Mouse (Mus musculus) lung, embryonic 14.5 days (tissue): ENCODE measurements around the gene Tmem150c. TPM values are rescaled to one million over a fixed set of nuclear protein-coding genes. Genes with fewer than 3 reads are reported as not detected.

Experiments used
- ATAC-seq: fragments of 200-750 bp; cut with Nextera tagmentation; 2 replicates; pipeline ENCODE4 v1.8.0; 2017; ENCODE audit warnings: mild to moderate bottlenecking, moderate TSS enrichment, moderate library complexity; ENCODE audit not compliant: insufficient read depth
- DNase-seq: peaks from one replicate; pipeline ENCODE4 v3.0.0-alpha.2; 2015
- H3K27ac ChIP-seq: fragments of 300-500 bp; sonication (generic); 2 replicates; pipeline ENCODE4 v1.5.1; 2014; ENCODE audit warnings: low read depth, mild to moderate bottlenecking, moderate library complexity
- H3K27me3 ChIP-seq: fragments of 300-500 bp; sonication (generic); 2 replicates; pipeline ENCODE4 v1.6.1; 2014; ENCODE audit warnings: low read length, control low read depth; ENCODE audit not compliant: insufficient read depth
- H3K36me3 ChIP-seq: fragments of 300-500 bp; sonication (generic); 2 replicates; pipeline ENCODE4 v1.6.1; 2014; ENCODE audit warnings: control low read depth; ENCODE audit not compliant: insufficient read depth
- H3K4me1 ChIP-seq: fragments of 300-500 bp; sonication (generic); 2 replicates; pipeline ENCODE4 v1.6.1; 2014; ENCODE audit warnings: antibody characterized with exemption, control low read depth; ENCODE audit not compliant: insufficient read depth
- H3K4me2 ChIP-seq: fragments of 300-500 bp; sonication (generic); 2 replicates; pipeline ENCODE4 v1.6.1; 2014; ENCODE audit warnings: mild to moderate bottlenecking
- H3K4me3 ChIP-seq: fragments of 300-500 bp; sonication (generic); 2 replicates; pipeline ENCODE4 v1.5.1; 2014; ENCODE audit warnings: low read depth, low read length
- H3K9ac ChIP-seq: fragments of 300-500 bp; sonication (generic); 2 replicates; pipeline ENCODE4 v1.6.1; 2014
- H3K9me3 ChIP-seq: fragments of 300-500 bp; sonication (generic); 2 replicates; pipeline ENCODE4 v1.6.1; 2016; ENCODE audit warnings: low read depth, low read length, control low read depth
- CTCF ChIP-seq: IDR thresholded peaks from 2 replicates; pipeline ENCODE4 v1.5.1; 2016; ENCODE audit warnings: antibody characterized with exemption, low read depth
- WGBS: fragments of 180-500 bp; shearing (Covaris S2); extraction: QIAGEN DNeasy Blood & Tissue Kit; methylation state at CpG from one replicate; pipeline ENCODE4 v1.1.7; 2014; 5-methylcytosine and 5-hydroxymethylcytosine counted together
- polyA plus RNA-seq: library from polyadenylated mRNA; unstranded; fragments of >200 nt; fragmentation: Nextera tagmentation; extraction: Ambion mirVana; gene quantifications from 2 replicates; pipeline ENCODE4 v1.2.1, GENCODE M21; 2014

The Tmem150c gene
- polyA plus RNA-seq, 1 experiment from 2014 or later, result 3.3 TPM

DNA sequence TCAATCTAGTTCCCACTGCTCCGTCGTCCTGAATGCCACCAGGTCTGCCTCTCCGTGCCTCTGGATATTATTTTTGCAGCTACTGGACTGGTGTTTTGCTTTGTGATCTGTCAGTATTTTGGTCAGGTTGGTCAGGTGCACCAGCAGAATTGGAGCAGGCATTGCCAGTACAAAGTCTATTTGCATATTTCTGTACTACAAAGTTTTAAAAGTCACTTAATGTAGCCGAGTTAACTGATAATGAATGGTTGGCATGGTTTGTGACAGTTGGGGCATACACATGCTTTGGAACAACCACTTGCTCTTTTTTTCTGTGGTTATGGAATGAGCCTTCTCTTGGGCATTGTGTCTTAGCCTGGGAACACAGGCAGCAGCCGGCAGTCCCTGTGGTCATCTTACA lies 115.0 kb downstream of the Tmem150c start:
- Histone ChIP-seq H3K4me2 (no peak overlapping the region), H3K4me3 (no peak overlapping the region), H3K36me3 (no peaks in the 10 kb centered on the region), H3K9me3 (no peaks in the 10 kb centered on the region), H3K9ac (no peak overlapping the region), H3K27me3 (no peaks in the 10 kb centered on the region), H3K4me1 (0 out of 2 replicates have a peak, but pooled peaks cover 5% of the 10 kb centered on the region), H3K27ac (peak overlapping the region; percentile 18; the same call in 1 of the 2 replicates)
- DNase-seq (no peak), ATAC-seq (no peak)
- WGBS, result 69% methylated on average over 5 of the region's 5 CpGs
- no peak for TF ChIP-seq CTCF

DNA sequence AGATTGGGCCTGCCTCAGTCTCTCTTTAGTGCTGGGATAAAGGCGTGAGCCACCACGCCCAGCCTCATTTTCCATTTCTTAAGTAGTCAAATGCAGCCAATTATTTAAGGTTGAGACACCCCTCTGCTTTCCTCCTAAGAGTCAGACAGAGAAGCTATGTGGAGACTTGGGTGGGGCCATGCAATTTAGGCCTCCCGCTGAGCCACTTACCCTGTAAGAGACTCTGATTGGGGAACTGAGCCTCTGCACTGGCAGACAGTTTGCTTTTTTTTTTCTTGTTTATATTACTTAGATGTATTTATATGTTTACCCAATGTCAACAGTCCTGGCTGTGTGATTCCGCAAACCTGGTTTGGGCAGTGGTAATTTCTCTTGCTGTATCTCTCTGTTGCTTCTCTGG lies 115.6 kb downstream of the Tmem150c start:
- ATAC-seq, result no peak
- H3K27ac ChIP-seq, result no peak overlapping the region
- no peak for TF ChIP-seq CTCF
- H3K9me3 ChIP-seq, result no peaks in the 10 kb centered on the region
- no peak overlapping the region for H3K9ac ChIP-seq
- no peak for DNase-seq
- no peaks in the 10 kb centered on the region for H3K27me3 ChIP-seq
- 71% methylated on average over 4 of the region's 4 CpGs for WGBS
- H3K36me3 ChIP-seq, result no peaks in the 10 kb centered on the region
- no peak overlapping the region for H3K4me3 ChIP-seq
- H3K4me1 ChIP-seq, result 0 out of 2 replicates have a peak, but pooled peaks cover 5% of the 10 kb centered on the region
- no peak overlapping the region for H3K4me2 ChIP-seq

DNA sequence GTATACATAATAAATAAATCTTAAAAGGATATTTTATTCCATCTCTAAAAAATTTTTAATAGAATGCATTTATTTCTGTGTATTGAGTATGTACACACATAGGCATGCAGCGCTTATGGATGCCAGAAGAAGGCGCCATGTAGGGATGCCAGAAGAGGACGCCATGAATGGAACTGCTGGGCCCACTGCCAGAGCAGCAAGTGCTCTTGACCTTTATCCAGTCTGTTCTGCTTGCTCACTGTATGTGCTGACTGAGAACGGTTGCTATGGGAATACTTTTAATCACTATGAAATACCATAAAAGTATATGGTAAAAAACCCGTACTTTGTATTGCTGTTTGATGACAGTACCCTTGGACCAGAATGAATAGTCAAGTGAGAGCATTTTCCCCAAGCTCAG lies 116.2 kb downstream of the Tmem150c start:
- Histone ChIP-seq H3K9ac (no peak overlapping the region), H3K4me3 (no peak overlapping the region), H3K27ac (no peak overlapping the region), H3K9me3 (no peaks in the 10 kb centered on the region), H3K4me1 (0 out of 2 replicates have a peak, but pooled peaks cover 4% of the 10 kb centered on the region), H3K36me3 (no peaks in the 10 kb centered on the region), H3K4me2 (no peak overlapping the region), H3K27me3 (no peaks in the 10 kb centered on the region)
- peak; percentile 25; the same call in 1 of the 2 replicates for TF ChIP-seq CTCF
- 53% methylated on average over 5 of the region's 5 CpGs for WGBS
- peak; percentile 77 for DNase-seq
- no peak for ATAC-seq

DNA sequence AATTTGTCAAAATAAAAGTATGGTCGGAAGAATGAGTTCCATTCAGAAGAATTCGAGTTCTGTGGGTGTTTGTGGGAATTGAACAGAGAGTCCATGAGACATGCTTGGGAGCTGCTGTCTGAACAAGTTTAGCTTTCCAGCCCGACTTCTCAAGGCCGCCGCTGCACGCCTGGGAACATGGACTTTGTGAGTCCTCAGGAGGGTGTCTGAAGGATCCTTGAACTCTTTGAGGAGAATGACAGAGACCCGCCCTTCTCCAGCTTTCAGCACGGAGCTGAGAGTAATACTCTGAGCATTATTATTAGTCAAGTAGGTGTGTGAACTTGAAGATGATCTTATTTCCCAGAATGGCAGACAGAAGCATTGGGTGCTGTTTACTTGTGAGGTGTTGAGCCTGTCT lies 117.1 kb downstream of the Tmem150c start:
- 81% methylated on average over 8 of the region's 8 CpGs for WGBS
- no peak for ATAC-seq
- no peak for DNase-seq
- Histone ChIP-seq H3K4me2 (no peak overlapping the region), H3K9ac (no peak overlapping the region), H3K27me3 (no peaks in the 10 kb centered on the region), H3K4me1 (no peaks in the 10 kb centered on the region), H3K36me3 (peaks cover 2% of the 10 kb centered on the region), H3K9me3 (no peaks in the 10 kb centered on the region), H3K4me3 (no peak overlapping the region), H3K27ac (no peak overlapping the region)
- no peak for TF ChIP-seq CTCF

DNA sequence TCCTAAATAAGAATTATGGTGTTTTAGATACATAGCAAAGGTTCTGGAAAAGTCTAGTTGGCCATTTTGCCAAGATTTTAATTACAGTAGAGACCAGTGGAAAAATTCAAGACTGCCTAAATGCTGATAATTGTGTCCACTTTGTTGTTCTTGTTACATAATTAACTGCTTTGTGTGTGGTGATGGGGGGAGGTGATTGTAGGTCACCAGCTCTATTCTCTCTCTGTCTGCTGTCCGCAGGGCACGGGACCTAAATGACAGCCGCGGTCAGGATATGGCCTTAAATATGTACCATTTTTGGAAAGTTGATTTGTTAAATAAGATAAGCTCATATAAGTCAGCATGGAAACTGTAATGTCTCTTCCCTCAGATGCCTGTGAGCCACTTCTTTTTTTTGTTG lies 118.3 kb downstream of the Tmem150c start:
- no peak for TF ChIP-seq CTCF
- Histone ChIP-seq H3K9me3 (no peaks in the 10 kb centered on the region), H3K4me3 (peak overlapping the region; percentile 96; the same call in 1 of the 2 replicates), H3K4me2 (peak overlapping the region; percentile 91), H3K27ac (no peak overlapping the region), H3K9ac (no peak overlapping the region), H3K4me1 (no peaks in the 10 kb centered on the region), H3K36me3 (peaks cover 14% of the 10 kb centered on the region), H3K27me3 (no peaks in the 10 kb centered on the region)
- DNase-seq (no peak), ATAC-seq (no peak)
- WGBS, result 79% methylated on average over 4 of the region's 4 CpGs

DNA sequence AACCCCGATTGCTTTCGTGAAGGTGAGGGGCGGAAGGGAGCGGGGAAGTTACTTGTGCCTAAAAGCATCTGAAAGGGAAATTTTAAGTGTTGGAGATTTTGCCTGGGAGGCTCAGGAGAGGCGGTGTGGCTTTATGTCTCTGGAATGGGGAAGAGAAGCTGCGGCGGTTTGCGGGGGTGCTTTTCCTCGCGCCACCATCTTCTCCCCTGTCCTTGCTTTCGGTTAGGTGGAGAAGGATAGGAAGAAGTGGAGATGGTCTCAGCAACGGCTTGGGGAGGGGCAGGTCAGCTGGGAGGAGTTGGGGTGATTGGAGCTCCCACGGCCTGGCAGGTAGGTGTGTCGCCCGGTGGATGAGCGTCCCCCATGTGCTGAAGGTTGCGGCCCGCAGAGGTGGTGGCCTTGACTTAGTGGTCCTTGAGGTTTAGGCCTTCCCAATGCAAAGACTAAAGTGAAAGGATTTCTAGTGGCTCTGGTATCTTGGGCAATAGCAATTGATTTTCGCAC lies 119.3 kb downstream of the Tmem150c start:
- peak overlapping the region; percentile 99 for H3K27ac ChIP-seq
- H3K36me3 ChIP-seq, result peaks cover 24% of the 10 kb centered on the region
- DNase-seq, result peak; percentile 51
- peak overlapping the region; percentile 99 for H3K9ac ChIP-seq
- no peak for TF ChIP-seq CTCF
- H3K9me3 ChIP-seq, result no peaks in the 10 kb centered on the region
- no peaks in the 10 kb centered on the region for H3K4me1 ChIP-seq
- no peaks in the 10 kb centered on the region for H3K27me3 ChIP-seq
- under 1% methylated on average over 19 of the region's 19 CpGs for WGBS
- H3K4me2 ChIP-seq, result peak overlapping the region; percentile 91
- H3K4me3 ChIP-seq, result peak overlapping the region; percentile 96
- no peak for ATAC-seq

DNA sequence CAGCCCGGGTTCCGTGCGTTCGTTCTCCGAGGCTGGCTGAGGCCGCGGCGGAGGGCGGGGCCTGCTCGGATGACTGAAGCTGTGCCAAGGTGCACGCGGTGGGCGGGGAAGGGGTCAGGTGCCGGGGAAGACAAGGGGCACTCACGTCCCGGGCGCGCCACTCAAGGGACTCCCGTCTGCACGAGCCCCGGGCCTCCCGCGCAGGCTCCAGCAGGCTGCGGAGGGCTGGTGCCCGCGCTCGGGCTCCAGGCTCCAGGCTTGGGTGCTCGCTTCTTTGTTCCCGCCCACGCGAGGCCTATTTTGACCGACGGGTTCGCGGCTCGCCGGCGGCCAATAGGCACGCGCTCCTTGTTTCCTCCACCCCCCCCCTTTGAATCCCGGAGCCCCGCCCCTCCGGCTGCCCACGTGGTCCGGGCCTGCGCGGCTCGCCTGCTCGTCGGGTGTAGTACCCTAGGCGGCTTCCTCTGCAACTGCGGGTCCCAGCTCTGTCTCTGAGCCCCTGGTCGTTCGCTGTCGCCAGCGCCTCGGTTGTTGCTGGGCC lies 119.9 kb downstream of the Tmem150c start, which contains the start of the genes Hnrnpdl and Enoph1:
Gene Hnrnpdl, minus strand, starts transcription at position 63 of the 541 bp plus-strand sequence.
Gene Enoph1, plus strand, starts transcription at position 384 of the 541 bp plus-strand sequence.
- H3K36me3 ChIP-seq, result peaks cover 30% of the 10 kb centered on the region
- no peaks in the 10 kb centered on the region for H3K4me1 ChIP-seq
- under 1% methylated on average over 57 of the region's 57 CpGs for WGBS
- H3K9ac ChIP-seq, result peak within 1 kb of the TSS; percentile 99
- H3K27ac ChIP-seq, result peak within 1 kb of the TSS; percentile 99
- peak; percentile 97 for DNase-seq
- peak within 1 kb of the TSS; percentile 91 for H3K4me2 ChIP-seq
- peak within 1 kb of the TSS; percentile 96 for H3K4me3 ChIP-seq
- peak; percentile 87 for ATAC-seq
- H3K27me3 ChIP-seq, result no peaks in the 10 kb centered on the region
- no peaks in the 10 kb centered on the region for H3K9me3 ChIP-seq
- no peak for TF ChIP-seq CTCF
